Mouse (Mus musculus) neural tube, embryonic 13.5 days (tissue): Measurements from ENCODE around the gene S100b. TPM values are rescaled to one million over a fixed set of nuclear protein-coding genes. Genes with fewer than 3 reads are reported as not detected.

ENCODE experiments used
- ATAC-seq: fragments of 200-750 bp; cut with Nextera tagmentation; 2 replicates; pipeline ENCODE4 v1.8.0; 2017; ENCODE audit warnings: low read depth, mild to moderate bottlenecking, moderate TSS enrichment, moderate library complexity
- H3K27ac ChIP-seq: fragments of 300-500 bp; sonication (generic); replicated peaks from 2 replicates; pipeline ENCODE4 v1.5.1; 2015; ENCODE audit warnings: moderate library complexity, mild to moderate bottlenecking, inconsistent platforms
- H3K27me3 ChIP-seq: fragments of 300-500 bp; sonication (generic); 2 replicates; pipeline ENCODE4 v1.6.1; 2015; ENCODE audit warnings: mild to moderate bottlenecking, inconsistent platforms
- H3K36me3 ChIP-seq: fragments of 300-500 bp; sonication (generic); 2 replicates; pipeline ENCODE4 v1.6.1; 2015; ENCODE audit warnings: mild to moderate bottlenecking, inconsistent platforms
- H3K4me1 ChIP-seq: fragments of 300-500 bp; sonication (generic); replicated peaks from 2 replicates; pipeline ENCODE4 v1.6.1; 2015; ENCODE audit warnings: inconsistent platforms
- H3K4me2 ChIP-seq: fragments of 300-500 bp; sonication (generic); 2 replicates; pipeline ENCODE4 v1.6.1; 2015; ENCODE audit warnings: inconsistent platforms, mild to moderate bottlenecking, moderate library complexity
- H3K4me3 ChIP-seq: fragments of 300-500 bp; sonication (generic); 2 replicates; pipeline ENCODE4 v1.5.1; 2015; ENCODE audit warnings: mild to moderate bottlenecking, inconsistent platforms
- H3K9ac ChIP-seq: fragments of 300-500 bp; sonication (generic); 2 replicates; pipeline ENCODE4 v1.6.1; 2015; ENCODE audit warnings: moderate library complexity, mild to moderate bottlenecking, inconsistent platforms
- H3K9me3 ChIP-seq: fragments of 300-500 bp; sonication (generic); 2 replicates; pipeline ENCODE4 v1.6.1; 2016; ENCODE audit warnings: inconsistent platforms
- WGBS: fragments of 180-500 bp; shearing (Covaris S2); methylation state at CpG from one replicate; pipeline ENCODE4 v1.1.7; 2015; 5-methylcytosine and 5-hydroxymethylcytosine counted together
- polyA plus RNA-seq: library from polyadenylated mRNA; unstranded; fragments of >200 nt; fragmentation: Nextera tagmentation; extraction: Ambion mirVana; gene quantifications from 2 replicates; pipeline ENCODE4 v1.2.1, GENCODE M21; 2015

The S100b gene
- polyA plus RNA-seq, 1 experiment from 2014 or later: 3.9 TPM

- H3K4me3 ChIP-seq: no peak overlapping the region
- 0 out of 2 replicates have a peak, but pooled peaks cover 6% of the 10 kb centered on the region for H3K4me1 ChIP-seq
- H3K27ac ChIP-seq: no peak overlapping the region
- H3K27me3 ChIP-seq: no peaks in the 10 kb centered on the region
- no peak for ATAC-seq
- no peaks in the 10 kb centered on the region for H3K36me3 ChIP-seq
- H3K4me2 ChIP-seq: no peak overlapping the region
- no peak overlapping the region for H3K9ac ChIP-seq
- 75% methylated on average over 2 of the region's 2 CpGs for WGBS
- no peaks in the 10 kb centered on the region for H3K9me3 ChIP-seq
Measured at GRCm38 (mm10) chr10:76245106-76245505, 8.5 kb upstream of the S100b start.

GRCm38 (mm10) chr10:76246601-76247000 is 7.1 kb upstream of the S100b start:
- ATAC-seq: no peak
- Histone ChIP-seq H3K4me1 (0 out of 2 replicates have a peak, but pooled peaks cover 6% of the 10 kb centered on the region), H3K4me2 (no peak overlapping the region), H3K27ac (no peak overlapping the region), H3K4me3 (no peak overlapping the region), H3K9ac (no peak overlapping the region), H3K27me3 (no peaks in the 10 kb centered on the region), H3K9me3 (no peaks in the 10 kb centered on the region), H3K36me3 (no peaks in the 10 kb centered on the region)
- 61% methylated on average over 4 of the region's 4 CpGs for WGBS

DNA sequence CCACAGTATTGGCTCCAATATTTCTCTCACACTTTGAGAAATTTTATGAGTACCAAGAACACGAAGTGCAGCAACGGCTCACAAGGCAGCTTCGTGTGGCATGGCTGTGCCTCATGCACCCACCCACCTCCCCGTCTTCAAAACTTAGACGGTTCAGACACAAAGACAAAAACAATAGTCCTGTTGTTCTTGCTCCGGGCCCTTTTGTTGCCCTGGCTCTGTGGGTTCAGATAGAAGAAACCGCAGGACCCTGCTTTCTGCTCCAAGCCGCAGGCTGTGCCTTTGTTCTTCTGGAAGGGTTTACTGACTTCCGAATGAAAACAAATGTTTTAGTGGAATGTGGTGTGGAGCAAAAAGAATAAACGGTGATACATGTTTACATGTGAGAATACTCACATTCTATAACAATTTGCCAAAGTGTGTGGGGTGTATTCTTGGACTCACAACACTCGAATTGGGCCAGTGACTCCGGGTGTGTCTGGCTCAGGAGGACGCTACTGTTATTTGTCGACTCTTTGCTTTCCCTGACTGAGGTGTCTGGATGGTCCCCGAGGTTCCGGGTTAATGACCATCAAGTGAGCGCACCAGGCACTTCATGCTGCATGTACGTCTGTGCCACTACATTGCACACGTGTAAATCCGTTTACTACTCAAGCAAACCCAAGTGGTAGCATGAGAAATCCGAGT is 5.5 kb upstream of the S100b start:
- no peak overlapping the region for H3K9ac ChIP-seq
- H3K27me3 ChIP-seq: no peaks in the 10 kb centered on the region
- WGBS: 38% methylated on average over 21 of the region's 21 CpGs
- peaks cover 6% of the 10 kb centered on the region; the same call in 1 of the 2 replicates for H3K4me1 ChIP-seq
- H3K27ac ChIP-seq: no peak overlapping the region
- no peak overlapping the region for H3K4me3 ChIP-seq
- no peaks in the 10 kb centered on the region for H3K9me3 ChIP-seq
- H3K4me2 ChIP-seq: no peak overlapping the region
- H3K36me3 ChIP-seq: no peaks in the 10 kb centered on the region
- no peak for ATAC-seq

GRCm38 (mm10) chr10:76248647-76248968 is 5.0 kb upstream of the S100b start:
- Histone ChIP-seq H3K27ac (no peak overlapping the region), H3K4me2 (no peak overlapping the region), H3K9ac (no peak overlapping the region), H3K9me3 (no peaks in the 10 kb centered on the region), H3K36me3 (no peaks in the 10 kb centered on the region), H3K27me3 (no peaks in the 10 kb centered on the region), H3K4me1 (peaks cover 11% of the 10 kb centered on the region; the same call in 1 of the 2 replicates), H3K4me3 (no peak overlapping the region)
- no peak for ATAC-seq
- WGBS: 67% methylated on average over 5 of the region's 5 CpGs

DNA sequence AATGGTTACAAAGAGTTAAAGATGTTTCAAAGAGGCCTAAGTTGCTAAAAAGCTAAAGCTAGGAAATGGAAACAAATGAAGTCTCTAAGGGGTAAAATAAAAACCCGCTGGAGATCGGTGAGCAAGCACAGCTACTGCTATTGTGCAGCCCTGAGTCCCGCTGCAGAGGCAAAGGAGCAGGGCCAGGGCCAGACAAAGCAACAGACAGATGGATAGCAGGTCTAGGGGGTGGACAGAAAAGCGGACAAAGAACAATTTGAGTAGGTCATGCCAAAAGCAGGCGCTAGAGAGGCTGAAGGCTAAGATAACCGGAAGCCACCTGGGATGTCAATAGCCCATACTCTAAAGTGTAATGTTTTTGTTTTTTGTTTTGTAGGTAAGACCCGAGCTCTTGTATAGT is 2.8 kb upstream of the S100b start:
- Histone ChIP-seq H3K4me1 (peaks cover 22% of the 10 kb centered on the region), H3K27ac (no peak overlapping the region), H3K9me3 (no peaks in the 10 kb centered on the region), H3K27me3 (no peaks in the 10 kb centered on the region), H3K36me3 (no peaks in the 10 kb centered on the region), H3K4me2 (no peak overlapping the region), H3K4me3 (no peak overlapping the region), H3K9ac (no peak overlapping the region)
- WGBS: 61% methylated on average over 7 of the region's 7 CpGs
- no peak for ATAC-seq

GRCm38 (mm10) chr10:76253079-76253478 is 574 bp upstream of the S100b start:
- H3K27me3 ChIP-seq: no peaks in the 10 kb centered on the region
- 100% methylated on average over 1 of the region's 1 CpGs for WGBS
- 0 out of 2 replicates have a peak overlapping the region, but pooled peaks have one; percentile 31 for H3K9ac ChIP-seq
- ATAC-seq: no peak
- 0 out of 2 replicates have a peak overlapping the region, but pooled peaks have one; percentile 18 for H3K27ac ChIP-seq
- H3K4me1 ChIP-seq: peaks cover 24% of the 10 kb centered on the region
- H3K4me3 ChIP-seq: no peak overlapping the region
- no peaks in the 10 kb centered on the region for H3K9me3 ChIP-seq
- peaks cover 13% of the 10 kb centered on the region; the same call in 1 of the 2 replicates for H3K36me3 ChIP-seq
- H3K4me2 ChIP-seq: no peak overlapping the region

DNA sequence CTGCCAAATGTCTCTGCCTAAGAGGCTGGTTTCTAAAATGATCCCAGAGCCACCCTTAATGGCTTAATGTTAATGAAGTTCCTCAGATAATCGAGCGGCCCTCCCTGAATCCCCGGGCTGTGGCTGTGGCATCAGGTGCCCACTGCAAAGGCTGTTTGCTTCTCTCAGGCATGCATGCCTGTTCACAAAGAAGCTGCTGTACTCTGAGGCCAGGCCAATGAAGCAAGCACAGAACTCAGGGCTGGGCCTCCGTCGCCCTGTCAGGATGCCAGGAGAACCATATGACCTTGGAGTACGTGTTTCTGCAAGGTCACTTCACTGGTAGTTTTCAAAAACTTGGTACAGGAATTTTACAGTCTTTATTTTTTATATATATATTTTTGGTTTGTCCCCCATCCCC is 2.0 kb downstream of the S100b start:
- 0 out of 2 replicates have a peak, but pooled peaks have one; percentile 40 for ATAC-seq
- H3K27me3 ChIP-seq: no peaks in the 10 kb centered on the region
- WGBS: 48% methylated on average over 6 of the region's 6 CpGs
- no peak overlapping the region for H3K27ac ChIP-seq
- no peak overlapping the region for H3K4me3 ChIP-seq
- peaks cover 23% of the 10 kb centered on the region for H3K4me1 ChIP-seq
- no peaks in the 10 kb centered on the region for H3K9me3 ChIP-seq
- H3K4me2 ChIP-seq: no peak overlapping the region
- H3K36me3 ChIP-seq: peaks cover 21% of the 10 kb centered on the region; the same call in 1 of the 2 replicates
- H3K9ac ChIP-seq: no peak overlapping the region

DNA sequence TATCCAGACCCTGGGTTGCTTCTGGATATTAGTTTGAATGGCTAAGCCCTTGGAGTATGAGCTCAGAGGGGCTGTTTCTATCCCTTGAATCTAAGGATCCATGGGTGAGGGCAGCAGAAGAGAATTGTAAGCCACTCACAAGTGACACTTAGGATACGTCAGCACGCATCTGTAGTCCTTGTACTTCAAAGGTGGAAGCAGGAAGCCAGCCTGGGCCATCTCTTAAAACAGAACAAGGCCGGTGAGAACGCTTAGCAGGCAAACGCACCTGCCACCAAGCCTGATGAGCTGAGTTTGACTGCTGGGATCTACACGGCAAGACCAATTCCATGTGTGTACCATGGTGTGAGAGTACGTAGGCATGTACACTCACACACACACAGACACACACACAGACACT is 3.6 kb downstream of the S100b start:
- ATAC-seq: no peak

GRCm38 (mm10) chr10:76257719-76258390 is 4.2 kb downstream of the S100b start:
- Histone ChIP-seq H3K36me3 (peaks cover 27% of the 10 kb centered on the region; the same call in 1 of the 2 replicates), H3K9ac (no peak overlapping the region), H3K27me3 (no peaks in the 10 kb centered on the region), H3K9me3 (no peaks in the 10 kb centered on the region), H3K4me1 (peaks cover 23% of the 10 kb centered on the region), H3K4me2 (no peak overlapping the region), H3K27ac (no peak overlapping the region), H3K4me3 (no peak overlapping the region)
- WGBS: 82% methylated on average over 12 of the region's 12 CpGs
- no peak for ATAC-seq

More for the DNA sequence above, 3.6 kb downstream of the S100b start:
- Histone ChIP-seq H3K9me3 (no peaks in the 10 kb centered on the region), H3K27ac (no peak overlapping the region), H3K27me3 (no peaks in the 10 kb centered on the region), H3K4me2 (no peak overlapping the region), H3K4me1 (peaks cover 23% of the 10 kb centered on the region), H3K4me3 (no peak overlapping the region), H3K9ac (no peak overlapping the region), H3K36me3 (peaks cover 24% of the 10 kb centered on the region; the same call in 1 of the 2 replicates)
- WGBS: 94% methylated on average over 7 of the region's 7 CpGs

GRCm38 (mm10) chr10:76259566-76260232 is 6.0 kb downstream of the S100b start:
- H3K4me1 ChIP-seq: peaks cover 12% of the 10 kb centered on the region
- H3K27ac ChIP-seq: no peak overlapping the region
- H3K9ac ChIP-seq: no peak overlapping the region
- no peak overlapping the region for H3K4me2 ChIP-seq
- 73% methylated on average over 18 of the region's 18 CpGs for WGBS
- ATAC-seq: no peak
- H3K4me3 ChIP-seq: no peak overlapping the region
- H3K9me3 ChIP-seq: no peaks in the 10 kb centered on the region
- peaks cover 38% of the 10 kb centered on the region for H3K36me3 ChIP-seq
- H3K27me3 ChIP-seq: no peaks in the 10 kb centered on the region

DNA sequence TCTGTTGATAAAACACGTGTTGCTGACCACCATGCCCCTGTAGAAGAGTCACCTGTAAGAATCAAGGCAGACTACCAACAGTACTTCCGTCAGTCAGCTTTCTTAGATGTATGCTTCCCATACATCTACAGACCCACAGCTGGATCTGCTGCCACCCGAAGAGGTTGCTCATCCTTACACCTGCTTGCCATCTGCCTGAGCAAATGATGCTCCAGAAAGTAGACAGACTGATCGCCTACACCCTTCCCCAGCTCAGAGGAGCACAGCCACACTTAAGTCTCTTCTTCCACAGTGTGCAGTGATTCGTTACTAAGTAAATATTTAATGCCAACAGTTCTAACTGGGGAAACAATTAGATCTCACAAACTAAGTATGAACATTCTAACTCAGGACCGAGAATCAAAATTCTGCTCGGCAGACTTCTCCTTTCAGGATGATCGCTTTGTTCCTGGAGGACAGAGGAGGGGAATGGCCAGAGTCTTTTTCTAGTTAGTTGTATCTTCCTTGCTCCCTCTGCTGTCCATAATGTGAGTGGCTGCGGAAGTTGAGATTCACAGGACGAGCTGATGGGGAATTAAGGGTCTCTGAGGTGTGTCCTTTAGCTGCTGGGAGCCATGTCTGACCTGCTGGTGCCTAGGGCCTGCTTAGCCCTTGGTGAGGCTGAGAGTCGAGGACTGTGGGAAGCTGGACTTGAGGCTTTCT is 6.9 kb downstream of the S100b start:
- Histone ChIP-seq H3K4me1 (peaks cover 10% of the 10 kb centered on the region), H3K9me3 (no peaks in the 10 kb centered on the region), H3K27me3 (no peaks in the 10 kb centered on the region), H3K27ac (no peak overlapping the region), H3K4me3 (no peak overlapping the region), H3K4me2 (no peak overlapping the region), H3K9ac (no peak overlapping the region), H3K36me3 (peaks cover 47% of the 10 kb centered on the region)
- 65% methylated on average over 11 of the region's 11 CpGs for WGBS
- no peak for ATAC-seq

DNA sequence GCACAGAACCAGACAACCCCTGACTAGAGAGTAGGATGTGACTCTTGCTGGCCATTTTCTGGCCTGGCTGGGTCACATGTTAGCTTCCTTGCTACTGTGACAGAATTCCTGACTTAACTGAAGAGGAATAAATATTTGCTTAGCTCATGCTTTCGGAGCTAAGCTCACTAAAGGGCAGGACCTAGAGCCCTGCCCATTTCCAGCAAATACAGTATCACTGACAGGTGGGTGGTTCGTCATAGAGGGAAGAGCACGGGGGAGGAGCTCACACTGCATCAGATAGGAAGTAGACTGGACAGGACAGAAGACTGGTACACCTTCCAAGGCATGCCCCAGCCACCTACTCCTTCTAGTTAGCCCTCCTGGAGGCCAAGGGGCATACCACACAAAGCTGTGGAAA is 7.8 kb downstream of the S100b start:
- Histone ChIP-seq H3K9ac (no peak overlapping the region), H3K4me1 (0 out of 2 replicates have a peak, but pooled peaks cover 8% of the 10 kb centered on the region), H3K27ac (no peak overlapping the region), H3K36me3 (peaks cover 56% of the 10 kb centered on the region), H3K4me2 (no peak overlapping the region), H3K27me3 (no peaks in the 10 kb centered on the region), H3K9me3 (no peaks in the 10 kb centered on the region), H3K4me3 (no peak overlapping the region)
- no peak for ATAC-seq
- 81% methylated on average over 3 of the region's 3 CpGs for WGBS
